Mouse (Mus musculus) hindbrain, postnatal 0 days (tissue): ENCODE data around the gene Nphs1. TPM values are rescaled to one million over a fixed set of nuclear protein-coding genes. Genes with fewer than 3 reads are reported as not detected.

Experiments used
- ATAC-seq: fragments of 200-750 bp; cut with Nextera tagmentation; 2 replicates; pipeline ENCODE4 v1.8.0; 2017; ENCODE audit warnings: mild to moderate bottlenecking, moderate TSS enrichment, moderate library complexity
- DNase-seq: peaks from one replicate; pipeline ENCODE4 v3.0.0-alpha.2; 2015; ENCODE audit warnings: low spot score
- H3K27ac ChIP-seq: fragments of 300-500 bp; sonication (generic); 2 replicates; pipeline ENCODE4 v1.5.1; 2014; ENCODE audit warnings: mild to moderate bottlenecking
- H3K27me3 ChIP-seq: fragments of 300-500 bp; sonication (generic); 2 replicates; pipeline ENCODE4 v1.6.1; 2014; ENCODE audit warnings: low read length, mixed read lengths; ENCODE audit not compliant: insufficient read depth
- H3K36me3 ChIP-seq: fragments of 300-500 bp; sonication (generic); 2 replicates; pipeline ENCODE4 v1.6.1; 2014; ENCODE audit warnings: low read length, mixed read lengths; ENCODE audit not compliant: insufficient read depth
- H3K4me1 ChIP-seq: fragments of 300-500 bp; sonication (generic); 2 replicates; pipeline ENCODE4 v1.6.1; 2014; ENCODE audit warnings: antibody characterized with exemption, low read length, mixed read lengths; ENCODE audit not compliant: insufficient read depth
- H3K4me2 ChIP-seq: fragments of 300-500 bp; sonication (generic); 2 replicates; pipeline ENCODE4 v1.6.1; 2014; ENCODE audit warnings: low read depth, mild to moderate bottlenecking, low read length, moderate library complexity, mixed read lengths
- H3K4me3 ChIP-seq: fragments of 300-500 bp; sonication (generic); 2 replicates; pipeline ENCODE4 v1.5.1; 2014; ENCODE audit warnings: low read length
- H3K9ac ChIP-seq: fragments of 300-500 bp; sonication (generic); replicated peaks from 2 replicates; pipeline ENCODE4 v1.6.1; 2014; ENCODE audit warnings: mild to moderate bottlenecking, low read length, moderate library complexity, mixed read lengths
- H3K9me3 ChIP-seq: fragments of 300-500 bp; sonication (generic); 2 replicates; pipeline ENCODE4 v1.6.1; 2016; ENCODE audit warnings: low read length, mixed read lengths
- CTCF ChIP-seq: IDR thresholded peaks from 2 replicates; pipeline ENCODE4 v1.5.1; 2016; ENCODE audit warnings: antibody characterized with exemption, control low read depth, low read depth
- WGBS: fragments of 180-500 bp; shearing (Covaris S2); extraction: QIAGEN DNeasy Blood & Tissue Kit; methylation state at CpG from one replicate; pipeline ENCODE4 v1.1.7; 2014; 5-methylcytosine and 5-hydroxymethylcytosine counted together
- polyA plus RNA-seq: library from polyadenylated mRNA; unstranded; fragments of >200 nt; fragmentation: Nextera tagmentation; extraction: Ambion mirVana; gene quantifications from 2 replicates; pipeline ENCODE4 v1.2.1, GENCODE M21; 2015
- total RNA-seq: library from RNA; depleted of rRNA; stranded (reverse); fragments of >200 nt; gene quantifications from 2 replicates; pipeline ENCODE4 v1.2.3, GENCODE M21; 2014

The Nphs1 gene
- total and polyA plus RNA-seq, 2 experiments from 2014 or later: 0.50 to 2.4 TPM

DNA sequence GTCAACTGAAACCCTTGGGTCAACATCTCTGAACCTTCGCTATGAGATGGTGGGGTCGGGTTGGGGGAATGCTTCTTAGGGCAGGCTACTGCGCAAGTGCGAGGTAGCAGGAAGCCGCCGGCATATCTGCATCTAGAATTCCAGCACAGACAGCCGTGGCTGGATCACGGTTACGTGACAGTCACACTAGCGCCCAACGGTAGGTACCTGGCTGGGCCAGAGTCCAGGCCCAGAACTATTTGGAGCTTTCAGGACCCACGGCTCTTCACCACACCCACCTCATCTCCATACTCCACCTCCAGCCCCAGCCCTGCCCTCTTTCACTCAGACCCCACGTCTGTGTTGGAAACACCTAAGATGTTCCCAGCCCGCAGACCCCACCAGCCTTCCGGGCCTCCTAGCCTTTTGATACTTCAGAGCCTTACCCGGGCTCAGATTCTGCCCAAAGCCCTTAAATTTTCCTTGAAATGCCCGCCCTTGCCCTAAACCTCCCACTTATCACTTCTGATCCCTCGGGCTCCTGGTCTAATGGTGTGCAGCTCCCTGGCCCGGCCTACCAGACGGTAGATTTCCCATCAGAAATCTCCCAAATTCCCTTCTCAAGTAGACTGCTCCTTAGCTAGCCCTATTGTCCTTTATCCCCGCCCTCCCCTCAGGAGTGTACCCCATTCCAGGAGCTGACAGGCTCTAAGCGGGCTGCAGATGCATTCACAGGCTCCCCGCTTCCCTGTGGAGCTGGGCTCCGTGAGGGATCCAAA, 57.1 kb downstream of the Nphs1 start:
- Histone ChIP-seq H3K4me2 (no peak overlapping the region), H3K4me3 (no peak overlapping the region), H3K9ac (no peak overlapping the region), H3K27me3 (no peaks in the 10 kb centered on the region), H3K4me1 (0 out of 2 replicates have a peak, but pooled peaks cover 2% of the 10 kb centered on the region), H3K9me3 (no peaks in the 10 kb centered on the region), H3K36me3 (no peaks in the 10 kb centered on the region), H3K27ac (no peak overlapping the region)
- DNase-seq (no peak), ATAC-seq (no peak)
- 60% methylated on average over 24 of the region's 24 CpGs for WGBS
- TF ChIP-seq CTCF: no peak

DNA sequence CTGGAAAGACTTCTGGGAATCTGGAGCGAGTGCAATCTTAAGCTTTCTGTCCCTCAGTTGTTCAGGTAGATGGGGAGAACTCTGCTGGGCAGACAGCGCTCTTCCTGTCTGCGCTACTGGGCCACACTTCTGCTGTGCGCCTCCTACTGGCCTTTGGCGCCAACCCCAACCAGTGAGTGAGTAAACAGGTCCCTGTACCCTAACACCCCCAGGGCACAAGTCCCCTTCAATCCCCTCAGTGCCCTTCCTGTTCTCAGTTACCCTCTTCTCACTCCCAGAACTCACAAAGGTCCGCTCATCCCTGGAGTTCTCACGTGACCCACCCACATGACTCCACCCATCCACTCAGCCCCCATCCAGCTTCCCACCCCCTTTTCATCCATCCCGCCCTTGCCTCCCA, 60.2 kb downstream of the Nphs1 start:
- Histone ChIP-seq H3K9me3 (no peaks in the 10 kb centered on the region), H3K4me1 (0 out of 2 replicates have a peak, but pooled peaks cover 4% of the 10 kb centered on the region), H3K4me2 (no peak overlapping the region), H3K36me3 (0 out of 2 replicates have a peak, but pooled peaks cover 2% of the 10 kb centered on the region), H3K9ac (no peak overlapping the region), H3K27me3 (no peaks in the 10 kb centered on the region), H3K4me3 (no peak overlapping the region), H3K27ac (no peak overlapping the region)
- 49% methylated on average over 8 of the region's 8 CpGs for WGBS
- ATAC-seq (no peak), DNase-seq (no peak)
- 0 out of 2 replicates have a peak, but pooled peaks have one; percentile 10 for TF ChIP-seq CTCF

DNA sequence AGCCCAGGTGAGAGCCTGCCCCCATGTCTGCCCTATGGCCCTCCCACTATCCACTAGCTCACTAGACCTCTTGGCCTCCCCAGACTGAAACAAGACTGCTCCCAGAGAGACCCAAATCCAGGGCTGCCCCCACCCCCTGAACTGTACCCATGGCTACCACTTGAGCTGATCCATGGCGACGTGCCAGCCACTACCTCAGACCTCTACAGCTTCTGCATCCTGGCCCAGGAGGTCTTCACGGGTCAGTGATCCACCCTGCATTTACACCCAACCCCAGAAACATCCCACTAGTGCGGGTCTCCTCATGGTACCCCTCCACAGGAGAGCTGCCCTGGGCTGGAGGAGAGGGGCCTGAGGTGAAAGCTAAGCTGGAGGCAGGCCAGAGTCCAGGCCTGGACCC, 62.3 kb downstream of the Nphs1 start:
- Histone ChIP-seq H3K9me3 (no peaks in the 10 kb centered on the region), H3K4me1 (0 out of 2 replicates have a peak, but pooled peaks cover 4% of the 10 kb centered on the region), H3K4me3 (no peak overlapping the region), H3K27ac (no peak overlapping the region; the same call in 1 of the 2 replicates), H3K27me3 (no peaks in the 10 kb centered on the region), H3K4me2 (no peak overlapping the region), H3K36me3 (peaks cover 16% of the 10 kb centered on the region), H3K9ac (no peak overlapping the region)
- ATAC-seq (peak; percentile 10; the same call in 1 of the 2 replicates), DNase-seq (peak; percentile 37)
- 44% methylated on average over 4 of the region's 4 CpGs for WGBS
- TF ChIP-seq CTCF: no peak

DNA sequence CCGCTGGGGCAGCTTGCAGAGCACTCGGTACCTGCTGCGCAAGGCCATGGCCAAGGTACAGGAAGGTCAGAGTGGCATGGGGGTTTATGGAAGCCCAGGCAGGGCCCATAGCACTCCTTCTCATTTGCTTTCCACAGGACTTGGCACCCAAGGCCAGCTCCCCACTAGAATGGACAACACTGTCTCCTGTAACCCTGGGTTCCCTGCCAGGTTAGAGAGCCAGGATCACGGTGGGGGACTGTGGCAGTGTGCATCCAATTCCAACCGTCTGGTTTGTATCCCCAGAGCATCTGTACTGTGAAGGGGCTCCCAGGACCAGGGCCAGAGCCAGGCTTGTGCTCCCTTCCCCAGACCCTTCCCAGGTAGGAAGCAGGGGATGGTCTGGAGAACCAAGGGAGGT, 62.7 kb downstream of the Nphs1 start:
- no peak for TF ChIP-seq CTCF
- Histone ChIP-seq H3K4me1 (0 out of 2 replicates have a peak, but pooled peaks cover 4% of the 10 kb centered on the region), H3K27ac (peak overlapping the region; percentile 46; the same call in 1 of the 2 replicates), H3K9ac (no peak overlapping the region), H3K36me3 (peaks cover 17% of the 10 kb centered on the region), H3K4me3 (no peak overlapping the region), H3K27me3 (no peaks in the 10 kb centered on the region), H3K9me3 (no peaks in the 10 kb centered on the region), H3K4me2 (no peak overlapping the region)
- no peak for DNase-seq
- ATAC-seq: no peak
- 40% methylated on average over 5 of the region's 5 CpGs for WGBS

DNA sequence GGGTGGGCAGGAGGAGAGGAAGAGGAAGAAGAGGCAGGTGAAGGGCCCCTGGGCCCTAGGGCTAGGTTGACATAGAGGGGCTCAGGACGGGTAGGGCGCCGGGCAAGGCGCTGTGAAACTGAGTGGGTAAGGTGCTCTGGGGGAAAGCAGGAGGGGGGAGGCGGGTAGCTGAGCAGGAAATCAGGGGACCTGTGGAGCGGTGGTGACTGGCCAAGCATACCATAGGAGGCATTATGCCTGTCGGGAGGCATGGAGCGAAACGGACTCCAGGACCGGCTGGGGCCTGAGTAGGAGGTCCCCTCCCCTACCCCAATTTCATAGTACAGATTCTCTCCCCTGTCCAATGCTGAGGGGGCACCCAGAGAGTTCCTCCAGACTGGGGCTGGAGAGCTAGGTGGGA, 64.8 kb downstream of the Nphs1 start:
- Histone ChIP-seq H3K27ac (no peak overlapping the region), H3K4me3 (no peak overlapping the region), H3K4me2 (no peak overlapping the region), H3K9me3 (no peaks in the 10 kb centered on the region), H3K27me3 (no peaks in the 10 kb centered on the region), H3K4me1 (0 out of 2 replicates have a peak, but pooled peaks cover 4% of the 10 kb centered on the region), H3K9ac (no peak overlapping the region), H3K36me3 (peaks cover 37% of the 10 kb centered on the region)
- ATAC-seq: no peak
- WGBS: 77% methylated on average over 10 of the region's 10 CpGs
- TF ChIP-seq CTCF: no peak
- no peak for DNase-seq

DNA sequence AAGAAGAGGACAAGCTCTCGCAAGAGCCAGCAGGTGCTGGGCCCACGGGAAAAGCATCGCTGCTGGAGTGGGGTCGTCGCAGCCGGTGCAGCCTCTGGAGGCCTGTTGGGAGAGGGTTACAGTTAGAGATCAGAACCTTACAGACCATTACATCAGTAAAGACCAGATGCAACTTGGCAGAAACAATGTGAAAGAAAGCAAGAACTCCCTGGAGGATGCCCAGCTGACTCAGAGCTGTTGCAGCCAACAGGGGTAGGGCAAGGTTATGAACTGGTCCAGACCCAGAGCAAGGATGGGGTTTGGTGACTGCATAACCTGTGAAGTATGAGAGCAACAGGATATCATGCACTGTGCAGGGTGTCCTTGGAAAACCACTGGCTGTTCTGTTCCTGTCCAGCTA, 66.4 kb downstream of the Nphs1 start:
- Histone ChIP-seq H3K27me3 (no peaks in the 10 kb centered on the region), H3K4me2 (no peak overlapping the region), H3K27ac (no peak overlapping the region), H3K4me3 (no peak overlapping the region), H3K4me1 (0 out of 2 replicates have a peak, but pooled peaks cover 4% of the 10 kb centered on the region), H3K36me3 (peaks cover 53% of the 10 kb centered on the region), H3K9me3 (no peaks in the 10 kb centered on the region), H3K9ac (no peak overlapping the region)
- no peak for TF ChIP-seq CTCF
- whole genome bisulfite sequencing: 72% methylated on average over 6 of the region's 6 CpGs
- ATAC-seq (no peak), DNase-seq (no peak)

DNA sequence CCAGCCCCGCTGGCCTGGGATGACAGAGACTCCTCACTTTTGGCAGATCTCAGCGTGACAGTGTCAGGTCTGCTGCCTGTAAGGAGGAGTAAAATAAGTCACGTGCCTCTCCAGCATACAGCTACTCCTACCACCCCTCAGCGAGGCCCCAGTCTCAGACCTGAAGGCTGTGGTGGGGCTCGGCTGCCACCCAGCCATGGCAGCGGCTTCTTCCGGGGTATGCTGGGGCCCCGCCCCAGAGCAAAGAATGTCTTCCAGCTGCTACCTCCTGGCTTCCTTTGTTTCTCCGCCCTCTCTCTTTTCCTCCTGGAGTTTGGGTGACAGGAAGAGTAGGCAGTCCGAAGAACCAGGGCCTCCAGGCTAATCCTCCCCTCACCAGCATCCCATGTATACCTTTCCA, 67.8 kb downstream of the Nphs1 start:
- Histone ChIP-seq H3K4me1 (no peaks in the 10 kb centered on the region), H3K36me3 (peaks cover 65% of the 10 kb centered on the region), H3K9me3 (no peaks in the 10 kb centered on the region), H3K27ac (no peak overlapping the region), H3K27me3 (no peaks in the 10 kb centered on the region), H3K4me3 (no peak overlapping the region), H3K4me2 (no peak overlapping the region), H3K9ac (no peak overlapping the region)
- 39% methylated on average over 10 of the region's 10 CpGs for WGBS
- DNase-seq (no peak), ATAC-seq (no peak)
- TF ChIP-seq CTCF: no peak
